Mouse (Mus musculus): Measurements from ENCODE around the gene Grm4.

- no peak for TF ChIP-seq EP300 (IDR thresholded peaks at IDR 0.05; ENCODE audit: low read depth)
- no peak for TF ChIP-seq CTCF (IDR thresholded peaks at IDR 0.05; ENCODE audit: low read depth)
These were observed 40.8 kb upstream of the Grm4 start for GRCm38 (mm10) chr17:27561809-27562526.

Data from liver, embryonic 14.5 days (tissue).